Mouse (Mus musculus) forebrain, postnatal 0 days (tissue): ENCODE results near the gene Cnot6l. TPM values are rescaled to one million over a fixed set of nuclear protein-coding genes. Genes with fewer than 3 reads are reported as not detected.

Experiments
- ATAC-seq: fragments of 200-750 bp; cut with Nextera tagmentation; 2 replicates; pipeline ENCODE4 v1.8.0; 2017; ENCODE audit warnings: mild to moderate bottlenecking, moderate library complexity
- DNase-seq: peaks from one replicate; pipeline ENCODE4 v3.0.0-alpha.2; 2015
- H3K27ac ChIP-seq: fragments of 300-500 bp; sonication (generic); 2 replicates; pipeline ENCODE4 v1.5.1; 2014; ENCODE audit warnings: low read depth, mild to moderate bottlenecking, antibody characterized with exemption, low read length, moderate library complexity, mixed read lengths
- H3K27me3 ChIP-seq: fragments of 300-500 bp; sonication (generic); 2 replicates; pipeline ENCODE4 v1.6.1; 2014; ENCODE audit warnings: mild to moderate bottlenecking, low read length, mixed read lengths; ENCODE audit not compliant: insufficient read depth
- H3K36me3 ChIP-seq: fragments of 300-500 bp; sonication (generic); 2 replicates; pipeline ENCODE4 v1.6.1; 2014; ENCODE audit warnings: mild to moderate bottlenecking, moderate library complexity; ENCODE audit not compliant: insufficient read depth
- H3K4me1 ChIP-seq: fragments of 300-500 bp; sonication (generic); 2 replicates; pipeline ENCODE4 v1.6.1; 2014; ENCODE audit warnings: antibody characterized with exemption; ENCODE audit not compliant: insufficient read depth
- H3K4me2 ChIP-seq: fragments of 300-500 bp; sonication (generic); 2 replicates; pipeline ENCODE4 v1.6.1; 2014; ENCODE audit warnings: low read depth, mild to moderate bottlenecking, moderate library complexity
- H3K4me3 ChIP-seq: fragments of 300-500 bp; sonication (generic); 2 replicates; pipeline ENCODE4 v1.5.1; 2014; ENCODE audit warnings: low read depth, low read length, mixed read lengths
- H3K9ac ChIP-seq: fragments of 300-500 bp; sonication (generic); 2 replicates; pipeline ENCODE4 v1.6.1; 2014; ENCODE audit warnings: mild to moderate bottlenecking
- H3K9me3 ChIP-seq: fragments of 300-500 bp; sonication (generic); 2 replicates; pipeline ENCODE4 v1.6.1; 2016; ENCODE audit warnings: low read length
- CTCF ChIP-seq: sonication (generic); IDR thresholded peaks from 2 replicates; pipeline ENCODE4 v1.5.1; 2016; ENCODE audit warnings: antibody characterized with exemption, control low read depth, low read depth
- WGBS: fragments of 180-500 bp; shearing (Covaris S2); extraction: QIAGEN DNeasy Blood & Tissue Kit; methylation state at CpG from one replicate; pipeline ENCODE4 v1.1.7; 2014; 5-methylcytosine and 5-hydroxymethylcytosine counted together
- polyA plus RNA-seq: library from polyadenylated mRNA; unstranded; fragments of >200 nt; fragmentation: Nextera tagmentation; extraction: Ambion mirVana; gene quantifications from 2 replicates; pipeline ENCODE4 v1.2.1, GENCODE M21; 2015
- total RNA-seq: library from RNA; depleted of rRNA; stranded (reverse); fragments of >200 nt; gene quantifications from 2 replicates; pipeline ENCODE4 v1.2.3, GENCODE M21; 2014

The Cnot6l gene
- total and polyA plus RNA-seq, 2 experiments from 2014 or later, result 16.2 to 24.0 TPM

DNA sequence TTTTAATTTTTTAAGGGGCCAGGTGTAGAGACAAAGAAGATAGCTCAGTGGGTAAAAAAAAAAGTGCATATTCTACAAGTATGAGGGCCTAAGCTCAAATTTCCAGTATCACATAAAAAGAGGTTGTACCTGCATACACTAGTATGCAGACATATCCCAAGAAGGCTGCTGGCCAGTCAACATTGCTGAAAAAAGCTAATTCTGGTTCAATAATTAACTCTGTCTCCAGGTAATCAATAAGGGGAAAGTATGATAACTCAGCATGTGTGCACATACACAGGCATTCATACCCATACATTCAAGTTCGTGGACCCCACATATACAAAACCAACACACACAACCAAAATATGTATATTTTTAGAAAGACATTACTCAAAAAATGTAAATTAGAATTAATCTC lies 59.3 kb downstream of the Cnot6l start:
- DNase-seq, result no peak
- no peak for TF ChIP-seq CTCF
- Histone ChIP-seq H3K27me3 (no peaks in the 10 kb centered on the region), H3K9ac (no peak overlapping the region), H3K9me3 (no peaks in the 10 kb centered on the region), H3K4me2 (no peak overlapping the region), H3K4me3 (no peak overlapping the region), H3K27ac (no peak overlapping the region), H3K36me3 (peaks cover 10% of the 10 kb centered on the region), H3K4me1 (no peaks in the 10 kb centered on the region)
- no peak for ATAC-seq
- WGBS, result 95% methylated on average over 1 of the region's 1 CpGs

DNA sequence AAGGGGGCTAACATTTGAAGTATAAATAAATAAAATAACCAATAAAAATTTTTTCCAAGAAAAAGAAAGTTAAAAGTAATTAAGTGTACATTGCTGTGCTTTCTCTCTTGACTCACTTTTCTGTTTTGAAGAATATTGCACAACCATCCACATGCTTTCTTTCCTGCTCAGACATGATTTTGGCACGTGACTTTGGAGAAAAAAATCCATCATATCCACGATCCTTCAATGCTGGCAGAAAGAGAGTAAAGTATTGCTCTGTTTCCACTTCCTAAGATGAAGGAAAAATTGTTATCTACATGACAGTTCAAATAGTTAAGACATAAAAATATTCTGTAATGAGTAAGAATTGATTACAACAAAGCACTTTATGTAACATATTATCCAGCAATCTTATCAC lies 72.5 kb downstream of the Cnot6l start:
- H3K4me2 ChIP-seq, result no peak overlapping the region
- no peak overlapping the region for H3K9ac ChIP-seq
- DNase-seq (no peak), ATAC-seq (no peak)
- no peak overlapping the region for H3K27ac ChIP-seq
- no peak for TF ChIP-seq CTCF
- H3K27me3 ChIP-seq, result no peaks in the 10 kb centered on the region
- no peaks in the 10 kb centered on the region for H3K4me1 ChIP-seq
- 80% methylated on average over 2 of the region's 2 CpGs for WGBS
- H3K9me3 ChIP-seq, result no peaks in the 10 kb centered on the region
- H3K36me3 ChIP-seq, result peaks cover 8% of the 10 kb centered on the region
- H3K4me3 ChIP-seq, result no peak overlapping the region

GRCm38 (mm10) chr5:96085324-96085723 lies 78.6 kb downstream of the Cnot6l start:
- Histone ChIP-seq H3K4me1 (no peaks in the 10 kb centered on the region), H3K4me3 (no peak overlapping the region), H3K36me3 (peaks cover 7% of the 10 kb centered on the region), H3K9ac (no peak overlapping the region), H3K27ac (no peak overlapping the region), H3K4me2 (no peak overlapping the region), H3K9me3 (no peaks in the 10 kb centered on the region), H3K27me3 (no peaks in the 10 kb centered on the region)
- DNase-seq, result no peak
- TF ChIP-seq CTCF, result no peak
- no peak for ATAC-seq

DNA sequence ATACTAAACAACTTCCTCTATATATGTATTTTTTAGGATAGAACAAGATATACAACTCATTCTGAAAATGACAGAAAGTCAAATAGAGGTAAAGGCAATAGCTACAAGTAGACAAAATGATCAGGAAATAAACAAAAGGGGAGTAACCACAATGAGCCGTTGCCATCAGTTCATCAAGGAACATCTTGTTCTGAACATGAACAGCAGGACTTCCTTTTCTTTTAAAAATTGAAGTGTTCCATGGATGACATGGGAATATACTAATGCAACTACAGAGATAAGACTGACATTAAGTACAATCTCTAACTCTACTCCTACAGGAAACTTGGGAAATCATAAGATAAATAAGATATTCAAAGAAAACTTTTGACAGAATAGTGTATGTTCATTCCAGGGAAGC lies 84.9 kb downstream of the Cnot6l start:
- H3K27ac ChIP-seq, result no peak overlapping the region
- H3K27me3 ChIP-seq, result no peaks in the 10 kb centered on the region
- DNase-seq, result no peak
- no peak overlapping the region for H3K4me3 ChIP-seq
- no peak overlapping the region for H3K9ac ChIP-seq
- no peak for ATAC-seq
- no peak for TF ChIP-seq CTCF
- H3K4me1 ChIP-seq, result no peaks in the 10 kb centered on the region
- no peak overlapping the region for H3K4me2 ChIP-seq
- WGBS, result 80% methylated on average over 1 of the region's 1 CpGs
- H3K9me3 ChIP-seq, result no peaks in the 10 kb centered on the region
- peaks cover 17% of the 10 kb centered on the region for H3K36me3 ChIP-seq

GRCm38 (mm10) chr5:96065591-96065990 lies 98.4 kb downstream of the Cnot6l start:
- Histone ChIP-seq H3K9ac (no peak overlapping the region), H3K4me2 (no peak overlapping the region), H3K4me1 (no peaks in the 10 kb centered on the region), H3K4me3 (no peak overlapping the region), H3K27ac (no peak overlapping the region), H3K27me3 (no peaks in the 10 kb centered on the region), H3K36me3 (no peaks in the 10 kb centered on the region), H3K9me3 (no peaks in the 10 kb centered on the region)
- DNase-seq (no peak), ATAC-seq (no peak)
- no peak for TF ChIP-seq CTCF

GRCm38 (mm10) chr5:96042492-96042891 lies 121.5 kb downstream of the Cnot6l start:
- no peak for DNase-seq

GRCm38 (mm10) chr5:96041507-96042104 lies 122.4 kb downstream of the Cnot6l start:
- Histone ChIP-seq H3K9me3 (no peaks in the 10 kb centered on the region), H3K4me3 (no peak overlapping the region), H3K9ac (no peak overlapping the region), H3K27ac (no peak overlapping the region), H3K4me2 (no peak overlapping the region), H3K4me1 (no peaks in the 10 kb centered on the region), H3K27me3 (no peaks in the 10 kb centered on the region), H3K36me3 (no peaks in the 10 kb centered on the region)
- DNase-seq, result no peak
- no peak for TF ChIP-seq CTCF
- no peak for ATAC-seq
- WGBS, result 84% methylated on average over 7 of the region's 7 CpGs

More at GRCm38 (mm10) chr5:96042492-96042891, 121.5 kb downstream of the Cnot6l start:
- H3K27me3 ChIP-seq, result no peaks in the 10 kb centered on the region
- no peak for TF ChIP-seq CTCF
- no peaks in the 10 kb centered on the region for H3K4me1 ChIP-seq
- no peak for ATAC-seq
- WGBS, result 97% methylated on average over 3 of the region's 3 CpGs
- H3K9ac ChIP-seq, result no peak overlapping the region
- H3K27ac ChIP-seq, result no peak overlapping the region
- H3K4me3 ChIP-seq, result no peak overlapping the region
- no peaks in the 10 kb centered on the region for H3K9me3 ChIP-seq
- no peak overlapping the region for H3K4me2 ChIP-seq
- no peaks in the 10 kb centered on the region for H3K36me3 ChIP-seq
